Mouse (Mus musculus) forebrain, embryonic 15.5 days (tissue): Measurements from ENCODE around the gene Rdh7. TPM values are rescaled to one million over a fixed set of nuclear protein-coding genes. Genes with fewer than 3 reads are reported as not detected.
"Not testable (repeated sequence)": the region's sequence is repeated elsewhere in the genome, so short reads cannot be mapped to it uniquely, and the experiment has no call there.

ENCODE experiments used
- ATAC-seq: fragments of 200-750 bp; cut with Nextera tagmentation; replicated peaks from 2 replicates; pipeline ENCODE4 v1.8.0; 2017; ENCODE audit warnings: mild to moderate bottlenecking, moderate TSS enrichment, moderate library complexity
- H3K27ac ChIP-seq: fragments of 300-500 bp; sonication (generic); replicated peaks from 2 replicates; pipeline ENCODE4 v1.5.1; 2015; ENCODE audit warnings: mild to moderate bottlenecking, inconsistent platforms
- H3K27me3 ChIP-seq: fragments of 300-500 bp; sonication (generic); 2 replicates; pipeline ENCODE4 v1.6.1; 2015; ENCODE audit warnings: inconsistent platforms
- H3K36me3 ChIP-seq: fragments of 300-500 bp; sonication (generic); 2 replicates; pipeline ENCODE4 v1.6.1; 2015; ENCODE audit warnings: mild to moderate bottlenecking, inconsistent platforms
- H3K4me1 ChIP-seq: fragments of 300-500 bp; sonication (generic); 2 replicates; pipeline ENCODE4 v1.6.1; 2015; ENCODE audit warnings: inconsistent platforms
- H3K4me2 ChIP-seq: fragments of 300-500 bp; sonication (generic); replicated peaks from 2 replicates; pipeline ENCODE4 v1.6.1; 2015; ENCODE audit warnings: mild to moderate bottlenecking, inconsistent platforms
- H3K4me3 ChIP-seq: fragments of 300-500 bp; sonication (generic); 2 replicates; pipeline ENCODE4 v1.5.1; 2015; ENCODE audit warnings: mild to moderate bottlenecking, inconsistent platforms
- H3K9ac ChIP-seq: fragments of 300-500 bp; sonication (generic); replicated peaks from 2 replicates; pipeline ENCODE4 v1.6.1; 2015; ENCODE audit warnings: mild to moderate bottlenecking, inconsistent platforms
- H3K9me3 ChIP-seq: fragments of 300-500 bp; sonication (generic); 2 replicates; pipeline ENCODE4 v1.6.1; 2016; ENCODE audit warnings: inconsistent platforms
- WGBS: fragments of 180-500 bp; shearing (Covaris S2); methylation state at CpG from one replicate; pipeline ENCODE4 v1.1.7; 2015; ENCODE audit warnings: mixed read lengths; 5-methylcytosine and 5-hydroxymethylcytosine counted together
- polyA plus RNA-seq: library from polyadenylated mRNA; unstranded; fragments of >200 nt; fragmentation: Nextera tagmentation; extraction: Ambion mirVana; gene quantifications from 2 replicates; pipeline ENCODE4 v1.2.1, GENCODE M21; 2015

The Rdh7 gene
- polyA plus RNA-seq = not detected in 2 replicates

DNA sequence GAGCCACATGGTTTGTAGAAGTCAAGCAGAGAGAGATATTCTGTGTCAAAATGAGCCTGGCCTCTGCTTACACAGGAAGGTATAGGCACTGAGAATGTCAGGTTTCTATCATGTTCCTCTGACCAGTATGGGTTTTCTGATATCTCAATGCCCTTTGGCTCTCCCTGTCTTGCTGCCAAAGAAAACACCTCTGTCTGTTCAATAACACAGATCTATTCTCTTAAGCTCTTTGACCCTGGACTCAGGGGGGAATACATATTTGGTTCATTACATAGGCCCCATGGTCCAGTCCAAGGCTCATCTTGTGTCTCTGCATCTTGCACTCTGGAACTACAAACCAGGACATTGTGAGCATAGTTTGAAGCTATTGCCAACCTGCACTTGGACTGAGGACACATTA lies at the start of gene Rdh7:
Rdh7 (minus strand) TSS at position 213 of the 400 bp plus-strand sequence.
- Histone ChIP-seq H3K4me3 (no peak within 1 kb of the TSS), H3K4me2 (no peak within 1 kb of the TSS), H3K36me3 (no peaks in the 10 kb centered on the region), H3K27me3 (no peaks in the 10 kb centered on the region), H3K9me3 (no peaks in the 10 kb centered on the region), H3K9ac (no peak within 1 kb of the TSS), H3K27ac (no peak within 1 kb of the TSS), H3K4me1 (peaks cover 4% of the 10 kb centered on the region; the same call in 1 of the 2 replicates)
- no peak for ATAC-seq

DNA sequence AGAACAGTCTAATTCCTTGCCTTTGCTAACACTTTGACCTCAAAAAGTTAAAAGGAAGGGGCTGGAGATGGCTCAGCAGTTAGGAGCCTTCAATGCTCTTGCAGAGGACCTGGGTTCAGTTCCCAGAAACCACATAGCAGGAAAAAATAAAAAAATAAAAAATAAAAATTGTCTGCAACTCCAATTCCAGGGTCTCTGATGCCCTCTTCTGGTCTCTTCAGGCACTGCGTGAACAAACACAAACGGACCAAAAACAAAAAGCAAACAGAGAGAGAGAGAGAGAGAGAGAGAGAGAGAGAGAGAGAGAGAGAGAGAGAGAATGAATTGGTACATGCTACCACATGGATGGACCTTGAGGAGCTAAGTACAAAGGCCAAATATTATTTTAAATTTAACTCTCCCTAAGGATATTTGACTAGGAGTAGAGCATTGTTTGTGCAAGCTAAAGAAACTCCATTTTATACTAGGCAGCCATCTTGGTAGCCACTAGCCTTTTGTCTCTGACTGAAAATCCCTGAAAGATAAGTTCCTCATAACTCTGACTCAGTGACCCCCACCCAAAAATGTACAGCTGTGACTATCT lies 48.9 kb upstream of the Rdh7 start:
- Histone ChIP-seq H3K4me1 (no peaks in the 10 kb centered on the region), H3K27me3 (no peaks in the 10 kb centered on the region), H3K36me3 (no peaks in the 10 kb centered on the region), H3K9ac (no peak overlapping the region), H3K4me3 (no peak overlapping the region), H3K4me2 (no peak overlapping the region), H3K9me3 (no peaks in the 10 kb centered on the region), H3K27ac (no peak overlapping the region)
- no peak for ATAC-seq
- 2% methylated on average over 2 of the region's 2 CpGs for WGBS

DNA sequence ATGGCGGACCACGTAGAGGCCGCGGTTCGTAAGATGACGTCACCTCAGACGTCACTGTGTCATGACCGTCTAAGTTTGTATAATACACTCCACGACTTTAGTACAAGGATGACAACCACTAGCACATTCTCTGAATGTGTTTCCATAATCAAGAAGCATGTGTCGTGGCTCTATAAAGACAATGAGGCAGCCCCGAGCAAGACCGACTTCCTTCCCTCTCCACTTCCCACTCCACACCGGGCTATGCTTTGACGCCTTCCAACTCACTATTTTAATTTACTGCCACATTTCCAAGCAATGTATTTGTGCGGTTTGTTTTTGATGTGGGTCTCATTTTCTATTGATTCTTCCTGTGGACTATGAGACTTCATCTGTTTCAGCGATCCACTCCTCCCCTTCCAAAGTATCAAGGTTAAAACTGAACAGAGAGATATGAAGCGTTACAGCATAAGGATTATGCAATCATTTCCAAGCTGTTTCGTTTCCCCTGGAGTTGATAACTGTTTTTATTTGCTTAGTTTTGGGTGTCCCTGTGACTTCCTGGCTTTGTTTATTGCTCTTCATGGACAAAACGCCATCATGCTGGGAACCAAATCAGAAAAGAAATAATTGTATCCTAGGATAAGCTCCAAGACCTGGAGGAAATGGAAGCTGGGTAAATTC lies 48.3 kb upstream of the Rdh7 start:
- no peak overlapping the region for H3K4me2 ChIP-seq
- H3K27ac ChIP-seq = no peak overlapping the region
- H3K36me3 ChIP-seq = no peaks in the 10 kb centered on the region
- H3K9ac ChIP-seq = no peak overlapping the region
- no peaks in the 10 kb centered on the region for H3K27me3 ChIP-seq
- ATAC-seq = no peak
- 83% methylated on average over 19 of the region's 19 CpGs for WGBS
- H3K4me3 ChIP-seq = no peak overlapping the region
- no peaks in the 10 kb centered on the region for H3K4me1 ChIP-seq
- no peaks in the 10 kb centered on the region for H3K9me3 ChIP-seq

- H3K9me3 ChIP-seq = no peaks in the 10 kb centered on the region
- no peak overlapping the region for H3K4me3 ChIP-seq
- H3K27ac ChIP-seq = no peak overlapping the region
- H3K4me2 ChIP-seq = no peak overlapping the region
- H3K36me3 ChIP-seq = no peaks in the 10 kb centered on the region
- no peaks in the 10 kb centered on the region for H3K4me1 ChIP-seq
- ATAC-seq = no peak
- H3K9ac ChIP-seq = no peak overlapping the region
- H3K27me3 ChIP-seq = no peaks in the 10 kb centered on the region
- WGBS = 35% methylated on average over 8 of the region's 8 CpGs
Observed at GRCm38 (mm10) chr10:127936271-127936670, 47.7 kb upstream of the Rdh7 start.

- 75% methylated on average over 8 of the region's 8 CpGs for WGBS
- Histone ChIP-seq H3K27ac (no peak overlapping the region), H3K9me3 (0 out of 2 replicates have a peak, but pooled peaks cover 3% of the 10 kb centered on the region), H3K27me3 (no peaks in the 10 kb centered on the region), H3K4me3 (no peak overlapping the region), H3K9ac (no peak overlapping the region), H3K4me1 (no peaks in the 10 kb centered on the region), H3K4me2 (no peak overlapping the region), H3K36me3 (no peaks in the 10 kb centered on the region)
- ATAC-seq = no peak
Observed at GRCm38 (mm10) chr10:127932290-127932926, 43.8 kb upstream of the Rdh7 start.

GRCm38 (mm10) chr10:127927737-127928136 lies 39.1 kb upstream of the Rdh7 start:
- Histone ChIP-seq H3K9me3 (0 out of 2 replicates have a peak, but pooled peaks cover 3% of the 10 kb centered on the region), H3K4me2 (no peak overlapping the region), H3K4me1 (no peaks in the 10 kb centered on the region), H3K27me3 (no peaks in the 10 kb centered on the region), H3K36me3 (no peaks in the 10 kb centered on the region), H3K27ac (no peak overlapping the region), H3K4me3 (no peak overlapping the region), H3K9ac (no peak overlapping the region)
- WGBS = 76% methylated on average over 2 of the region's 2 CpGs
- no peak for ATAC-seq

DNA sequence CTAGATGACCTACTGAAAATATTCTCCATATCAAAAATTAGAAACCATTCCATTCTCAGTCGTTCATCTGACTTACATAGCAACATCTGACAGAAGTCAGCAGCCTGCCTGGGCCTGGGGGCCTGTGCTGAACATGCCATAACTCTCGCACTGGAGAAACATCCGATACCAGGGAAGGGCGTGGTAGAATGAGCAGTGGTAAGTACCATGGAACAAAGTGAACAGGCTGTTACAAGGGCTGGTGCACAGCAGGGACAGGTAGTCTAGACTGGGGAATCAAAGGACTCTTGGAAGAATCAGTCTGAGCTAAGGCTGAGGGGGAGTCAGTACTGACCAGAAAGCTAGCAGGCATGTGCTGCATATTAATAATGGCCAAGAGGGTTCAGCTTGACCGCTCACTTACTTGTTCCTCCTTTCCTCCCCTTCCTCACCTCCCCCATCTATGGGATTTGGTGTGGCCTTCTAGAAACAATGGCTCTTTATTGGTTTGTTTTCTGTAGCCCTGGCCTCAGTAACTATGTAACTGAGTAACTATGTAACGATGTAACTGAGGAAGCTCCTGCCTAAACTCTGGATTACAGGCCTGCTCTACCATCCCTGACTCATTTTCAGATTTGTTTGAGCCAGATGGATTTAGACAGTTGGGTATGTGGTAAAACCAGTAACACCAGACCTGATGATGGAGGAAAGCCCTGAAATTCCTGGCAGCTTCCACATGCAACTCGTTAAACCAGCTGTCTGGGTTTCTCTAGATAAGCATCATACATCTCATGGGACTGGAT lies 36.2 kb upstream of the Rdh7 start:
- no peaks in the 10 kb centered on the region for H3K4me1 ChIP-seq
- no peaks in the 10 kb centered on the region for H3K27me3 ChIP-seq
- H3K9me3 ChIP-seq = 0 out of 2 replicates have a peak, but pooled peaks cover 3% of the 10 kb centered on the region
- H3K4me2 ChIP-seq = no peak overlapping the region
- H3K27ac ChIP-seq = no peak overlapping the region
- no peaks in the 10 kb centered on the region for H3K36me3 ChIP-seq
- no peak overlapping the region for H3K4me3 ChIP-seq
- 68% methylated on average over 7 of the region's 7 CpGs for WGBS
- no peak overlapping the region for H3K9ac ChIP-seq
- no peak for ATAC-seq

DNA sequence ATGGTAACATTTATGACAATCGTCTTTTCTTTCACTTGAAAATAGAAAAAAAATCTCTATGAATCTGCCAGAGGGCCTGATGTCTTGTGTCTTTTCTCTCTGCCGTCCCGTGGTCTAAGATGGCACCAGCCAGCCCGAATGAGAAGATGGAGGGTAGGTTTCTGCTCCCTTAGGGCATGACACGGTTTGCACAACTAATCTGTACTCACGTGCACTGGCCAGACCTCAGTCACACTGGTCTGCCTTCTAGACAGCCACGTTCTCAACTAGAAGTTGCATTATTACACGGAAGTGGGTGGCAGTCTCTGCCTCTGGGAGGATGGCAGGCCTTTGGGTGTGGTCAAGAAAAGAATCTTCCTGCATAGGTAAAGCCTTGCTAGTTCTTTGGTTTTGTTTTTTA lies 34.4 kb upstream of the Rdh7 start:
- Histone ChIP-seq H3K9me3 (no peaks in the 10 kb centered on the region), H3K9ac (no peak overlapping the region), H3K4me3 (no peak overlapping the region), H3K27me3 (no peaks in the 10 kb centered on the region), H3K36me3 (no peaks in the 10 kb centered on the region), H3K4me1 (no peaks in the 10 kb centered on the region), H3K27ac (no peak overlapping the region), H3K4me2 (no peak overlapping the region)
- ATAC-seq = no peak
- WGBS = 89% methylated on average over 8 of the region's 8 CpGs

DNA sequence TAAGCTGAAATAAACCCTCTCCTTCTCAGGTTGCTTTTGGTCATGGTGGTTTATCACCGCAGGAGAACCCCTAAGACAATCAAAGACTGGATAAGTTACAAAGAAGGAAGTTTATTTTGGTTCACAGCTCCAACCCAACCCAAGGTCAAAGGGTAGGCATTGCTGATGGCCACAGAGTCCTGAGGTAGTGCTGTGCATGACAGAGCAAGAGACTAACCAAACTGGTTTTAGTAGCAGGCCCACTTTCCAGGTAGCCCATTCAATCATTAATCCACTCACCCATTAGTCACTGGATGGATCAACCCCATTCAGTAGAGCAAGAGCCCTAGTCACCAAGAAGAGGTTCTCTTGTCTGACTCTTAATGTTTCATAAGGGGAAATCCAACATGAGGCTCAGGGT lies 33.6 kb upstream of the Rdh7 start:
- Histone ChIP-seq H3K36me3 (no peaks in the 10 kb centered on the region), H3K4me1 (no peaks in the 10 kb centered on the region)
- WGBS = 100% methylated on average over 1 of the region's 1 CpGs

GRCm38 (mm10) chr10:127917651-127918050 lies 29.0 kb upstream of the Rdh7 start:
- no peaks in the 10 kb centered on the region for H3K36me3 ChIP-seq

More for the DNA sequence above, 33.6 kb upstream of the Rdh7 start:
- Histone ChIP-seq H3K4me2 (no peak overlapping the region), H3K27me3 (no peaks in the 10 kb centered on the region), H3K9me3 (no peaks in the 10 kb centered on the region), H3K4me3 (no peak overlapping the region), H3K27ac (no peak overlapping the region), H3K9ac (no peak overlapping the region)
- no peak for ATAC-seq

DNA sequence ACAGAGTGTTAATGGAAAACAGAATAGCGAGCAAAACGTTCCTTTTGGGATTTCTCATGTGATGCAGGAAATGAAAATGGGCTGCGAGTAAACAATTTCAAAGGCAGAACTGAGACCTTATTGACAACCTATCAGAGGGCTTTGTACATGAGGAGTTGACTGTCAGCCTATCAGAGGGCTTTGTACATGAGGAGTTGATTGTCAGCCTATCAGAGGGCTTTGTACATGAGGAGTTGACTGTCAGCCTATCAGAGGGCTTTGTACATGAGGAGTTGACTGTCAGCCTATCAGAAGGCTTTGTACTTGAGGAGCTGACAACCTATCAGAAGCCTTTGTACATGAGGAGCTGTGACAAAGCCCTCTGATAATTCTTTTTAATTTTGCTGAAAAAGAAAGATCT lies 28.6 kb upstream of the Rdh7 start:
- WGBS = 89% methylated on average over 3 of the region's 3 CpGs
- not testable (repeated sequence) for H3K9me3 ChIP-seq, H3K4me1 ChIP-seq, ATAC-seq, H3K9ac ChIP-seq, H3K27me3 ChIP-seq, H3K27ac ChIP-seq, H3K4me3 ChIP-seq, H3K4me2 ChIP-seq, H3K36me3 ChIP-seq

More at GRCm38 (mm10) chr10:127917651-127918050, 29.0 kb upstream of the Rdh7 start:
- Histone ChIP-seq H3K4me3 (no peak overlapping the region), H3K9ac (no peak overlapping the region), H3K9me3 (no peaks in the 10 kb centered on the region), H3K4me2 (no peak overlapping the region), H3K4me1 (no peaks in the 10 kb centered on the region), H3K27ac (no peak overlapping the region), H3K27me3 (no peaks in the 10 kb centered on the region)
- ATAC-seq = no peak
- 93% methylated on average over 5 of the region's 5 CpGs for WGBS

GRCm38 (mm10) chr10:127915578-127915977 lies 27.0 kb upstream of the Rdh7 start:
- no peaks in the 10 kb centered on the region for H3K9me3 ChIP-seq
- 95% methylated on average over 1 of the region's 1 CpGs for WGBS
- H3K9ac ChIP-seq = no peak overlapping the region
- H3K4me1 ChIP-seq = no peaks in the 10 kb centered on the region
- H3K4me3 ChIP-seq = no peak overlapping the region
- H3K4me2 ChIP-seq = no peak overlapping the region
- ATAC-seq = no peak
- H3K27ac ChIP-seq = no peak overlapping the region
- no peaks in the 10 kb centered on the region for H3K36me3 ChIP-seq
- H3K27me3 ChIP-seq = no peaks in the 10 kb centered on the region
